Mouse (Mus musculus): Measurements from ENCODE around the gene Glyctk. TPM values are rescaled to one million over a fixed set of nuclear protein-coding genes. Genes with fewer than 3 reads are reported as not detected.

Glyctk gene
- polyA plus RNA-seq, 1 experiment from 2014 or later = 2.8 TPM

GRCm38 (mm10) chr9:106159237-106159636 lies 1.3 kb upstream of the Glyctk start:
- Histone ChIP-seq H3K9ac (no peak overlapping the region), H3K9me3 (no peaks in the 10 kb centered on the region), H3K27me3 (no peaks in the 10 kb centered on the region), H3K27ac (replicated peaks) (peak overlapping the region; percentile 100; the same call in 1 of the 2 replicates), H3K36me3 (no peaks in the 10 kb centered on the region; the same call in 1 of the 2 replicates), H3K4me1 (replicated peaks) (peaks cover 26% of the 10 kb centered on the region), H3K4me3 (peak overlapping the region; percentile 65; the same call in 1 of the 2 replicates), H3K4me2 (peak overlapping the region; percentile 65)
- ATAC-seq (ENCODE audit: low FRiP score, low read depth) = no peak
- WGBS = 85% methylated on average over 9 of the region's 9 CpGs

GRCm38 (mm10) chr9:106157623-106157925 lies 364 bp downstream of the Glyctk start:
- no peak for ATAC-seq (ENCODE audit: low FRiP score, low read depth)
- no peak overlapping the region for H3K4me3 ChIP-seq
- H3K9me3 ChIP-seq = no peaks in the 10 kb centered on the region
- H3K36me3 ChIP-seq = peaks cover 2% of the 10 kb centered on the region
- peaks cover 26% of the 10 kb centered on the region for H3K4me1 ChIP-seq (replicated peaks)
- no peak overlapping the region for H3K27ac ChIP-seq (replicated peaks)
- no peak overlapping the region for H3K4me2 ChIP-seq
- H3K9ac ChIP-seq = no peak overlapping the region
- WGBS = 84% methylated on average over 10 of the region's 10 CpGs
- H3K27me3 ChIP-seq = no peaks in the 10 kb centered on the region

- no peak overlapping the region for H3K4me2 ChIP-seq
- WGBS = 82% methylated on average over 21 of the region's 21 CpGs
- H3K4me1 ChIP-seq (replicated peaks) = peaks cover 26% of the 10 kb centered on the region
- no peaks in the 10 kb centered on the region for H3K27me3 ChIP-seq
- H3K36me3 ChIP-seq = peaks cover 6% of the 10 kb centered on the region
- no peak for ATAC-seq (ENCODE audit: low FRiP score, low read depth)
- no peaks in the 10 kb centered on the region for H3K9me3 ChIP-seq
- H3K9ac ChIP-seq = no peak overlapping the region
- H3K4me3 ChIP-seq = no peak overlapping the region
- H3K27ac ChIP-seq (replicated peaks) = peak overlapping the region; percentile 9; the same call in 1 of the 2 replicates
Observed at GRCm38 (mm10) chr9:106156921-106157622, 866 bp downstream of the Glyctk start.

- ATAC-seq (ENCODE audit: low FRiP score, low read depth) = peak; percentile 40
- Histone ChIP-seq H3K27ac (replicated peaks) (peak overlapping the region; percentile 9; the same call in 1 of the 2 replicates), H3K9me3 (no peaks in the 10 kb centered on the region), H3K27me3 (no peaks in the 10 kb centered on the region), H3K9ac (no peak overlapping the region), H3K4me2 (no peak overlapping the region), H3K36me3 (peaks cover 6% of the 10 kb centered on the region), H3K4me1 (replicated peaks) (peaks cover 28% of the 10 kb centered on the region), H3K4me3 (no peak overlapping the region)
- WGBS = 31% methylated on average over 5 of the region's 5 CpGs
Observed at GRCm38 (mm10) chr9:106156419-106156818, 1.5 kb downstream of the Glyctk start.

GRCm38 (mm10) chr9:106154106-106154505 lies 3.8 kb downstream of the Glyctk start:
- no peak for ATAC-seq (ENCODE audit: low FRiP score, low read depth)
- 0 out of 2 replicates have a peak overlapping the region, but pooled peaks have one; percentile 33 for H3K27ac ChIP-seq (replicated peaks)

GRCm38 (mm10) chr9:106149399-106149754 lies 8.6 kb downstream of the Glyctk start:
- Histone ChIP-seq H3K9me3 (no peaks in the 10 kb centered on the region), H3K9ac (peak overlapping the region; percentile 94), H3K27ac (replicated peaks) (peak overlapping the region; percentile 96), H3K27me3 (no peaks in the 10 kb centered on the region), H3K4me2 (peak overlapping the region; percentile 81), H3K36me3 (peaks cover 6% of the 10 kb centered on the region), H3K4me3 (peak overlapping the region; percentile 90), H3K4me1 (replicated peaks) (peaks cover 49% of the 10 kb centered on the region)
- no peak for ATAC-seq (ENCODE audit: low FRiP score, low read depth)
- WGBS = 9% methylated on average over 10 of the region's 10 CpGs

More at GRCm38 (mm10) chr9:106154106-106154505, 3.8 kb downstream of the Glyctk start:
- H3K4me1 ChIP-seq (replicated peaks) = peaks cover 41% of the 10 kb centered on the region
- H3K9ac ChIP-seq = no peak overlapping the region
- no peak overlapping the region for H3K4me2 ChIP-seq
- H3K4me3 ChIP-seq = no peak overlapping the region
- H3K27me3 ChIP-seq = no peaks in the 10 kb centered on the region
- H3K36me3 ChIP-seq = peaks cover 6% of the 10 kb centered on the region
- no peaks in the 10 kb centered on the region for H3K9me3 ChIP-seq
- 85% methylated on average over 9 of the region's 9 CpGs for WGBS

- WGBS = 2% methylated on average over 36 of the region's 36 CpGs
- Histone ChIP-seq H3K36me3 (peaks cover 6% of the 10 kb centered on the region), H3K4me2 (peak overlapping the region; percentile 81), H3K4me1 (replicated peaks) (peaks cover 54% of the 10 kb centered on the region), H3K27me3 (no peaks in the 10 kb centered on the region), H3K4me3 (peak overlapping the region; percentile 90), H3K27ac (replicated peaks) (peak overlapping the region; percentile 96), H3K9me3 (no peaks in the 10 kb centered on the region), H3K9ac (peak overlapping the region; percentile 94)
- peak; percentile 78 for ATAC-seq (ENCODE audit: low FRiP score, low read depth)
Observed at GRCm38 (mm10) chr9:106148541-106149398, 9.2 kb downstream of the Glyctk start.

GRCm38 (mm10) chr9:106147851-106148431 lies 10.0 kb downstream of the Glyctk start:
- Histone ChIP-seq H3K4me3 (peak overlapping the region; percentile 90), H3K9ac (peak overlapping the region; percentile 94), H3K4me2 (peak overlapping the region; percentile 81), H3K27ac (replicated peaks) (peak overlapping the region; percentile 96), H3K36me3 (peaks cover 6% of the 10 kb centered on the region), H3K4me1 (replicated peaks) (peaks cover 55% of the 10 kb centered on the region), H3K27me3 (no peaks in the 10 kb centered on the region), H3K9me3 (no peaks in the 10 kb centered on the region)
- peak; percentile 65 for ATAC-seq (ENCODE audit: low FRiP score, low read depth)
- WGBS = 2% methylated on average over 10 of the region's 10 CpGs

- WGBS = 29% methylated on average over 5 of the region's 5 CpGs
- H3K9me3 ChIP-seq = no peaks in the 10 kb centered on the region
- peak overlapping the region; percentile 96 for H3K27ac ChIP-seq (replicated peaks)
- peak overlapping the region; percentile 90 for H3K4me3 ChIP-seq
- ATAC-seq (ENCODE audit: low FRiP score, low read depth) = no peak
- H3K36me3 ChIP-seq = peaks cover 1% of the 10 kb centered on the region
- peak overlapping the region; percentile 81 for H3K4me2 ChIP-seq
- H3K9ac ChIP-seq = peak overlapping the region; percentile 94
- peaks cover 55% of the 10 kb centered on the region for H3K4me1 ChIP-seq (replicated peaks)
- no peaks in the 10 kb centered on the region for H3K27me3 ChIP-seq
Observed at GRCm38 (mm10) chr9:106147281-106147680, 10.7 kb downstream of the Glyctk start.

GRCm38 (mm10) chr9:106145582-106145981 lies 12.4 kb downstream of the Glyctk start:
- H3K27me3 ChIP-seq = no peaks in the 10 kb centered on the region
- H3K4me1 ChIP-seq (replicated peaks) = peaks cover 52% of the 10 kb centered on the region
- H3K9me3 ChIP-seq = no peaks in the 10 kb centered on the region
- H3K36me3 ChIP-seq = no peaks in the 10 kb centered on the region
- no peak overlapping the region for H3K4me2 ChIP-seq
- no peak overlapping the region for H3K27ac ChIP-seq (replicated peaks)
- no peak overlapping the region for H3K4me3 ChIP-seq
- no peak for ATAC-seq (ENCODE audit: low FRiP score, low read depth)
- WGBS = 69% methylated on average over 2 of the region's 2 CpGs
- no peak overlapping the region for H3K9ac ChIP-seq

GRCm38 (mm10) chr9:106144176-106144575 lies 13.8 kb downstream of the Glyctk start:
- H3K4me2 ChIP-seq = no peak overlapping the region
- peak overlapping the region; percentile 68 for H3K27ac ChIP-seq (replicated peaks)
- H3K9me3 ChIP-seq = no peaks in the 10 kb centered on the region
- ATAC-seq (ENCODE audit: low FRiP score, low read depth) = no peak
- 55% methylated on average over 7 of the region's 7 CpGs for WGBS
- H3K27me3 ChIP-seq = no peaks in the 10 kb centered on the region
- H3K9ac ChIP-seq = no peak overlapping the region
- H3K4me3 ChIP-seq = no peak overlapping the region
- peaks cover 50% of the 10 kb centered on the region for H3K4me1 ChIP-seq (replicated peaks)
- no peaks in the 10 kb centered on the region for H3K36me3 ChIP-seq

- Histone ChIP-seq H3K4me2 (no peak overlapping the region), H3K4me3 (no peak overlapping the region), H3K36me3 (no peaks in the 10 kb centered on the region), H3K9ac (no peak overlapping the region), H3K27me3 (no peaks in the 10 kb centered on the region), H3K27ac (replicated peaks) (0 out of 2 replicates have a peak overlapping the region, but pooled peaks have one; percentile 21), H3K9me3 (no peaks in the 10 kb centered on the region), H3K4me1 (replicated peaks) (peaks cover 34% of the 10 kb centered on the region)
- ATAC-seq (ENCODE audit: low FRiP score, low read depth) = no peak
- WGBS = 50% methylated on average over 12 of the region's 12 CpGs
Observed at GRCm38 (mm10) chr9:106141955-106142354, 16.0 kb downstream of the Glyctk start.

Data from hindbrain, embryonic 15.5 days (tissue).